Mouse (Mus musculus) adrenal gland, postnatal 14 days (tissue): ENCODE results near the gene Bmpr1b. TPM values are rescaled to one million over a fixed set of nuclear protein-coding genes. Genes with fewer than 3 reads are reported as not detected.
"Not testable (repeated sequence)": the region's sequence is repeated elsewhere in the genome, so short reads cannot be mapped to it uniquely, and the experiment has no call there.

Source experiments
- DNase-seq: peaks from one replicate; pipeline ENCODE4 v3.0.0; 2021; ENCODE audit warnings: mixed read lengths
- long read RNA-seq, 2 experiments: library from polyadenylated mRNA; stranded (forward); transcript quantifications; one replicate each; pipeline ENCODE4 v2.0.0; 2021
- total RNA-seq: library from RNA; stranded (reverse); gene quantifications from 2 replicates; pipeline ENCODE4 v1.2.3, GENCODE M21; 2021

Bmpr1b gene
- 0.74 and 1.2 TPM in 2 replicates for total RNA-seq
- long read RNA-seq, experiment 1, result 0 reads
- long read RNA-seq, experiment 2, partial matches to known transcripts, result 0 of 1 reads
- long read RNA-seq, experiment 2, other reads (novel, unspliced or antisense), result 0 of 1 reads

- DNase-seq, result peak; percentile 77
Observed at GRCm38 (mm10) chr3:142168863-142169521, at the start of gene Bmpr1b. Gene Bmpr1b (minus strand): TSS chr3:142169425.

GRCm38 (mm10) chr3:142212821-142213220, 43.6 kb upstream of the Bmpr1b start:
- no peak for DNase-seq

- no peak for DNase-seq
Observed at GRCm38 (mm10) chr3:142212186-142212585, 43.0 kb upstream of the Bmpr1b start.

- no peak for DNase-seq
Observed at GRCm38 (mm10) chr3:142209981-142210380, 40.8 kb upstream of the Bmpr1b start.

DNA sequence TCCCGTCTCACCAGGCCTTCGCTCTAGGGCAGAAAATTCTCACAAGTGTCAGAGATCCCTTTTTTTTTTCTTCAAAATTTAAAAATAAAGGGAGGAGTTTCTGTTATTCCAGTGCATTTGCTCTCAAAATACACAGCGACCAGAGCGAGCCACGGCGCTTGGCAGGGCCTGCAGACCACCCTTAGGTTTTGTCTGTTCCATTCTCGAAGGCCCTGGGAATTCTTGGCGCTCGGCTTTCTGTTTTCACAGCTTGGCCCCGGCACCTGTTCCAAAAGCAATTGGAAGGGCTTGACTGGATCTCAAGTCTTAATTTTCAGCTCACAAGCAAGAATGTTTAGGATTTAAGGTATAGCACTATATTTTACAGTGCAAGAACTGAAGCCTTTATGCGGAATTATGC, 39.8 kb upstream of the Bmpr1b start:
- DNase-seq, result no peak

DNA sequence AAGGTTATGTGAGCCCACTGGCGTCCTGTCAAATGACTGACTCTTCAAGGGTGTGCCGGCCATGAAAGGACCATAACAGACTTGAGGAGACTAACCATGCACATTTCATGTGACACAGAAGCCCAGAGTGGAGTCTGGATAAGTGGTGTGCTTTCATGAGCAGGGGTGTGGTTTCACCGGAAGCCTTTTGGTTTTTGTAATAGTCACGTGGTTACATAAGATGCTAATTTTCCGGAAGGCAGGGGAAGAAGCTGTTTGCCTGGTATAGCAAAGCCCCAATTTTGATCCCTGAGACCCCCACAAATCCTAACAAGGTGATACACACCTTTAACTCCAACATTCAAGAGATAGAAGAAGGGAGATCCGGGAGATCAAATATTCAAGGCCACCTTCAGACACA, 38.3 kb upstream of the Bmpr1b start:
- DNase-seq, result no peak

DNA sequence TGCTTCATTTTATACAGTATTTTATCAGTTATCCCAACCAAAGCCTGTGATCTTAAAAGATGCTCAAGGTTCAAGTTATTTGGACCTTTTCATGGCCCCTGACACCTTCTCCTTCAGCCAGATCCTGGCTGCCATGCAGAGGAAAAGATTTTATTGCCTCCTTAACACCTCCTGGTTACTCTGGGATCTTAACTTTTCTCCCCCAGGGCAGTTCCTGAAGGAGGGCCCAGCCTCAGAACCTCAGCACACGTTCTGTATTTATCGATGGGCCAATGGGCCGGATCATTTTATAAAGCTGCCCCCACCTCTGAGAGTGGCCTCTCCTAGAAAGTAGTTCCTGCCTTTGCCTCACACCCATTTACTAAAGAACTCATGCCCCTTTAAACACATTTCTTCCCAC, 37.1 kb upstream of the Bmpr1b start:
- DNase-seq, result no peak

DNA sequence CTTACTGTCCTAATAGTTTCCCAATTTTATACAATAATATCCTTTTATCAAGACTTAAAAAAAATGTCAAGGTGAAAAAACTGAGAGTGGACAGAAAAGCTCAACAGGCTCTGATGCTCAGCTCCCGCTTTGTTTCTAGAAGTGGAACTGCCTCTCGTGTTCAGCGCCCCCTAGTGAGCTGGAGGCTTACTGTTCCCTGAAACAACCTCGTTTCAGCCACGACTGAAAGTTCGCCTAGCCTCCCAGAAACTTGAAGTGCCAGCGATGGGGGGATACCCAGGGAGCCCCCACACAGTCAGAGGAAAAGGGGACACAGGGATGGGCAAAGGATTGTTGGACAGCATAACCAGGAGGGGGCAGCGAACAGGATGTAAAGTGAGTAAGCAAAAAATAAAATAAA, 26.9 kb upstream of the Bmpr1b start:
- no peak for DNase-seq

DNA sequence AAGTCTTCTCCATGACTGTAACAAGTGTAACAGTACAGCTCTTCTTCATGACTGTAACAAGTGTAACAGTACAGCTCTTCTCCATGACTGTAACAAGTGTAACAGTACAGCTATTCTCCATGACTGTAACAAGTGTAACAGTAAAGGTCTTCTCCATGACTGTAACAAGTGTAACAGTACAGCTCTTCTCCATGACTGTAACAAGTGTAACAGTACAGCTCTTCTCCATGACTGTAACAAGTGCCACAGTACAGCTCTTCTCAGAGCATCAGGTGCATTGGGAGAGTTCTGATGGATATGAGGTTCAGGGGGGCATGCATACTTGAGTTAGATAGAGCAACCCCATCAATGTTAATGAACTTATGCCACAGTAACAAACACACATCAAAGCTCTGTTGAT, 22.4 kb upstream of the Bmpr1b start:
- DNase-seq, result not testable (repeated sequence)

DNA sequence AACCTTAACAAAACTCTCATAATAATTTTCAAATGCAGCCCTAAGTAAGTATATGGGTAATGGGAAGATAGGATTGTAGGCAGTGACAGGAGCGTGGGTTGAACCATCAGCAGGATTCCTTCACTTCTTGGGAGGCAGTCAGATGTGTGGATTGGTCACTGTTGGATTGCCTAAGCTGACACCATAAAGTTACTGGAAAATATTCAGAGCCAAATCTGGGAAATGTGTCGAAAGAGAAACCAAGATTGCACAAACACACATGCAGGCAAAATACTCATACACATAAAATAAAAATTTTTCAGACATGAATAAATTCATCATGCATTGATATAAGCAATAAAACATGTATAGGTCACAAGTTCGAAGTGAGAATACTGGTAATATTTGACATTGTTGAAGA, 17.3 kb upstream of the Bmpr1b start:
- DNase-seq, result no peak

- no peak for DNase-seq
Observed at GRCm38 (mm10) chr3:142173996-142174395, 4.8 kb upstream of the Bmpr1b start.

- no peak for DNase-seq
Observed at GRCm38 (mm10) chr3:142168251-142168862, 868 bp downstream of the Bmpr1b start.

GRCm38 (mm10) chr3:142164981-142165380, 4.2 kb downstream of the Bmpr1b start:
- no peak for DNase-seq

DNA sequence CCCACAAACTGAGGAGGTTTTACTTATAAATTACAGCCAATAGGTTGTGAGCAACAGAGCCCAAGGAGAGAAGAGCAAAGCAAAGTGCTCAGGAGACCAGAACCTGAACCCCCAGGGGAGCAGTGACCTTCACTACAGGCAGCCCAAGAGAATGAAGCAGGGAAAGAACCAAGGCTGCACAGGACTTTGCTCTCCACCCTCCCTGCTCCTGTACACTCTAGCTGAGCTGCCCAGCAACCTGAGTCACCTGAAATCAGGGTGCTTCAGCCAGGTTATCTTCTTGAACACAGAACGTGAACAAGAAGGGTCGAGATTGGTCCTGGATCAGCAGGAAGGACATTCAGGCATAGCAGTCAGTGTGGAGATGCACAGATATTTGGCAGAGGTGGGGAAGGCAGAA, 5.3 kb downstream of the Bmpr1b start:
- no peak for DNase-seq

- no peak for DNase-seq
Observed at GRCm38 (mm10) chr3:142161405-142161804, 7.8 kb downstream of the Bmpr1b start.

- no peak for DNase-seq
Observed at GRCm38 (mm10) chr3:142151980-142152379, 17.2 kb downstream of the Bmpr1b start.

DNA sequence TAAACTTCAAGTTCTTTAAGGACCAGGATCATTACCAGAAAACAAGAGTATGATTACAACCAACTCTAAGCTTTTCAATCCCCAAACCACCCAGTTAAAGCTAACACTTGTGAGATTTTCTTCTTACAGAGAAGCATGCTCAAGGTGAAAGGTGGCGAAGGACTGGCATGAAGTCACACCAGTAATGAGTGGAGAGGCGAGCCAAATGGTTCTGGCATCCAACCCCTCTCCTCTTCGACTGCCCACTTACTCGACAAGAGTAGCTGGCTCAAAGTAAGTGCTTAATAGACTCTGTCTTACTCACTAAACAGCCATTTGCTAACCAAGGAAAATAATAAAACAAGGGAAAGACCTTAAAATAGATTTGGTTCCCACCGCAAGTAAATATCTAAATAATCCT, 30.4 kb downstream of the Bmpr1b start:
- peak; percentile 28 for DNase-seq

DNA sequence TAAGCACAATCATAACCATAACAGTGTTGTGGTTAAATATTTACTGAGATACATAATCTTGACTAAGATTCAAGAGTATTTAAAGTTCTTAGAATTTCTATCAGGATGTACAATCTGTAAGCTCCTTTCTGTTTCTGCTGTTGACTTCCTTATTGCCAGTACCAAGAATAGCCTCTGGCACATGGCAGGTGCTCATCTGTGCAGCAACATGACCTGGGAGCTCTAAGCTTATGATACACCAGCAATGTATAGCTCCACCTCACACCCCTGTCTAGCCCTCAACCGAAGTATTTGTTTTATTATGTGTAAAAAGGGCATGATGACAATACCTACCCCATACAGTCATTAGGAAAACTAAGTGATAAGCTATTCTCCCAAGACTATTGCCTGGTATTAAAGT, 42.8 kb downstream of the Bmpr1b start:
- DNase-seq, result no peak

- no peak for DNase-seq
Observed at GRCm38 (mm10) chr3:142125556-142125955, 43.7 kb downstream of the Bmpr1b start.

DNA sequence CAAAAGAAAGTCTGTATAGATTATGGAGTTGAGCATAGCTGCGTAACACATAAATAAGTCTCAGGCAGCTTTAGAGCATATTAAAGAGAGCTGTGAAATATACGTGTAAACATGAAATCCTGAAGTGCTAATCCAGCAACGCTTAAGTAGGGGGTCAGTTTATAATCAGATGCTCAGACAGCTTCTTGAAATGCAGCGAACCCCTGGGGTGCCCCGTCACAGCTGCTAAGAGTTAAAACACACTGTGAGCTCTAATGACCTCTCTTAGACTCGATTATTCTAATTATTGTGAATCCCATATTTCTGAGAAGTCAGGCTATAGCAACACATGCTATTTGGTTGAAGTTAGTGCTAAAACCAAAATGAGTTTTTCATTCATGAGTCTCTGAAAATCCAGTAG, 45.0 kb downstream of the Bmpr1b start:
- DNase-seq, result no peak

- DNase-seq, result no peak
Observed at GRCm38 (mm10) chr3:142122376-142122775, 46.8 kb downstream of the Bmpr1b start.

- no peak for DNase-seq
Observed at GRCm38 (mm10) chr3:142120795-142121194, 48.4 kb downstream of the Bmpr1b start.

GRCm38 (mm10) chr3:142114762-142115316, 54.4 kb downstream of the Bmpr1b start:
- DNase-seq, result no peak

DNA sequence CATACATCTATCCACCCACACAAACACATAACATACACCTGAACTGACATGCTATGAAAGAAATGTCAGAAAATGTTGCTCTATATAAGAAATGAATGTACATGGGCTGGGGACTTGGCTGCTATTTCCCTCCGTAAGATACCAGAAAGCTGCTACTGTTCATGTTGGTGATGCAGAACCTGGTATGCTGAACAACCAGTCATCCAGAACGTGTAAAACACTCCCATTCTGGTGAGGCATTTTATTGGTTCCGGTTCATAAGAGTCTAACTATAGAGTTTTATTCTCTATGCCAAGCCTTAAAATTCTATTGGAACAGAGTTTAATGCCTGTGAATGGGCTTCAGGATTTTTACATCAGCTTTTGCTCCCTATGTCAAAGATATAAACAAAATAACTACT, 55.0 kb downstream of the Bmpr1b start:
- no peak for DNase-seq
